In the genomic region with DNA sequence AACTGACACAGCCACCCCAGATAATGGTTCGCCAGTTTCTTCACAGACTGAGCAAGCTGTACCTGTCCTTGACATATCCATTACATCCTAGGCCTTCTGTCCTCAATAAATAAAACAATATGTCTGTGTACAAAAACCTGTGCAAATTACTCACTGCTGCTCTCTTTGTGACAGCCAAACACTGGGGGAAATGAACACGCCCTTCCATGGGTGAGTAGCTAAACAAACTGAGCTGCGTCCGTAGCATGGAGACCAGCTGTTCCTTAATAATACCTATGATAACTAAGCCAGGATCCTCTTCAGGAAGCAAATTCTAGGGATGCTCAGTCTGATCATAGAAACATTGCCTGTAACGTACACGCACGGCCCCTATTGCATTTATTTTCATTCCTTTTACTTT, we compare ENCODE assay signal across 48 mouse cellular contexts. TPM values are rescaled to one million over a fixed set of nuclear protein-coding genes. Genes with fewer than 3 reads are reported as not detected.
"Had no signal": no experiment of that assay in that cellular context is flagged by ENCODE, and none has a peak within 500 bp of the region (broad histone marks: within the 10 kb centered on the region; RNA-seq: fewer than 3 reads in every experiment).

No protein-coding gene starts in this region.

- H3K36me3 ChIP-seq: limb, embryonic 10.5 days; limb, embryonic 12.5 days; limb, embryonic 13.5 days; limb, embryonic 15.5 days; liver, embryonic 12.5 days; liver, embryonic 13.5 days; liver, embryonic 15.5 days; lung, embryonic 15.5 days; midbrain, embryonic 10.5 days; midbrain, embryonic 12.5 days; midbrain, embryonic 13.5 days; midbrain, embryonic 15.5 days had no signal

- H3K27me3 ChIP-seq: limb, embryonic 12.5 days; limb, embryonic 13.5 days; limb, embryonic 15.5 days; liver, embryonic 12.5 days; liver, embryonic 13.5 days; liver, embryonic 15.5 days; lung, embryonic 15.5 days; midbrain, embryonic 12.5 days; midbrain, embryonic 13.5 days; midbrain, embryonic 15.5 days had no signal

- H3K4me3 ChIP-seq: left cerebral cortex, adult 2 months; limb, embryonic 10.5 days; limb, embryonic 12.5 days; limb, embryonic 13.5 days; limb, embryonic 15.5 days; liver, embryonic 12.5 days; liver, embryonic 13.5 days; liver, embryonic 15.5 days; lung, embryonic 15.5 days; megakaryocyte, embryonic 14.5 days; midbrain, embryonic 10.5 days; midbrain, embryonic 12.5 days; midbrain, embryonic 13.5 days; midbrain, embryonic 15.5 days; myocyte had no signal

- DNase-seq: left cerebral cortex, postnatal 4 days; liver; liver, embryonic 13.5 days; liver, postnatal 0 days; lung, adult 18-20 months; lung, adult 2 months; lung, embryonic 14.5 days; lung, postnatal 10 days; lung, postnatal 14 days; lung, postnatal 36 days; lung, postnatal 4 days; midbrain, embryonic 14.5 days had no signal

- H3K4me1 ChIP-seq: limb, embryonic 12.5 days; limb, embryonic 13.5 days; liver, embryonic 12.5 days; liver, embryonic 13.5 days; midbrain, embryonic 10.5 days; midbrain, embryonic 12.5 days; midbrain, embryonic 13.5 days; midbrain, embryonic 15.5 days had no signal

- H3K27ac ChIP-seq: left cerebral cortex, adult 2 months; limb, embryonic 10.5 days; limb, embryonic 12.5 days; limb, embryonic 13.5 days; limb, embryonic 15.5 days; liver, embryonic 12.5 days; liver, embryonic 13.5 days; liver, embryonic 14.5 days; liver, embryonic 15.5 days; lung, embryonic 15.5 days; macrophage; midbrain, embryonic 10.5 days; midbrain, embryonic 12.5 days; midbrain, embryonic 13.5 days; midbrain, embryonic 15.5 days had no signal

RNA-seq across cellular contexts. Expression of a gene that starts 8.6 kb away (rescaled TPM):
- total RNA-seq: left cerebral cortex, adult 2 months; left cerebral cortex, postnatal 14 days; left cerebral cortex, postnatal 25 days; left cerebral cortex, postnatal 36 days had no signal
- polyA plus RNA-seq: limb, embryonic 10.5 days; limb, embryonic 11.5 days; midbrain, embryonic 11.5 days; midbrain, embryonic 12.5 days; midbrain, embryonic 13.5 days; midbrain, embryonic 14.5 days; midbrain, embryonic 15.5 days; midbrain, embryonic 16.5 days; myocyte had no signal

RNA-seq across cellular contexts. Expression of a gene that starts 25.9 kb away (rescaled TPM):
- polyA plus RNA-seq: limb, embryonic 10.5 days had no signal

RNA-seq across cellular contexts. Expression of a gene that starts 27.4 kb away (rescaled TPM):
- total RNA-seq: left cerebral cortex, adult 18-20 months; left cerebral cortex, adult 2 months; left cerebral cortex, adult 8-10 months; left cerebral cortex, postnatal 10 days; left cerebral cortex, postnatal 14 days; left cerebral cortex, postnatal 25 days; left cerebral cortex, postnatal 36 days; left cerebral cortex, postnatal 4 days; liver, adult 2 months; megakaryocyte progenitor cell, adult 5-6 weeks; midbrain, postnatal 0 days had no signal
- polyA plus RNA-seq: limb, embryonic 10.5 days; limb, embryonic 11.5 days; limb, embryonic 12.5 days; limb, embryonic 13.5 days; limb, embryonic 15.5 days; liver, embryonic 11.5 days; liver, embryonic 12.5 days; liver, embryonic 13.5 days; liver, embryonic 15.5 days; liver, embryonic 16.5 days; lung, embryonic 14.5 days; lung, embryonic 15.5 days; lung, embryonic 16.5 days; lung, postnatal 0 days; macrophage; midbrain, embryonic 10.5 days; midbrain, embryonic 11.5 days; midbrain, embryonic 12.5 days; midbrain, embryonic 13.5 days; midbrain, embryonic 14.5 days; midbrain, embryonic 15.5 days; midbrain, embryonic 16.5 days; midbrain, postnatal 0 days; myocyte had no signal

RNA-seq across cellular contexts. Expression of a gene that starts 32.8 kb away (rescaled TPM):
- total RNA-seq: left cerebral cortex, adult 18-20 months; left cerebral cortex, adult 2 months; left cerebral cortex, adult 8-10 months; left cerebral cortex, postnatal 10 days; left cerebral cortex, postnatal 25 days; left cerebral cortex, postnatal 36 days; left cerebral cortex, postnatal 4 days; liver, adult 2 months; megakaryocyte progenitor cell, adult 5-6 weeks; megakaryocyte, adult 5-6 weeks; megakaryocyte-erythroid progenitor cell, adult 5-6 weeks; midbrain, postnatal 0 days; monocyte, adult 5-6 weeks had no signal
- polyA plus RNA-seq: limb, embryonic 10.5 days; limb, embryonic 12.5 days; limb, embryonic 13.5 days; limb, embryonic 14.5 days; limb, embryonic 15.5 days; liver, adult 2 months; liver, embryonic 11.5 days; liver, embryonic 12.5 days; liver, embryonic 13.5 days; liver, embryonic 14.5 days; liver, embryonic 15.5 days; liver, embryonic 16.5 days; liver, postnatal 0 days; lung, adult 2 months; lung, embryonic 14.5 days; lung, embryonic 15.5 days; lung, embryonic 16.5 days; lung, postnatal 0 days; macrophage; midbrain, embryonic 10.5 days; midbrain, embryonic 11.5 days; midbrain, embryonic 12.5 days; midbrain, embryonic 13.5 days; midbrain, embryonic 14.5 days; midbrain, embryonic 15.5 days; midbrain, embryonic 16.5 days; midbrain, postnatal 0 days; myocyte had no signal

RNA-seq across cellular contexts. Expression of a gene that starts 35.7 kb away (rescaled TPM):
- total RNA-seq: left cerebral cortex, adult 18-20 months; left cerebral cortex, adult 2 months; left cerebral cortex, adult 8-10 months; left cerebral cortex, postnatal 10 days; left cerebral cortex, postnatal 14 days; left cerebral cortex, postnatal 25 days; left cerebral cortex, postnatal 36 days; left cerebral cortex, postnatal 4 days; megakaryocyte progenitor cell, adult 5-6 weeks; megakaryocyte, adult 5-6 weeks; megakaryocyte-erythroid progenitor cell, adult 5-6 weeks; midbrain, postnatal 0 days; monocyte, adult 5-6 weeks had no signal
- polyA plus RNA-seq: limb, embryonic 10.5 days; limb, embryonic 11.5 days; limb, embryonic 12.5 days; limb, embryonic 13.5 days; limb, embryonic 15.5 days; liver, embryonic 11.5 days; liver, embryonic 12.5 days; liver, embryonic 13.5 days; liver, embryonic 14.5 days; liver, embryonic 15.5 days; liver, embryonic 16.5 days; lung, embryonic 14.5 days; lung, embryonic 15.5 days; lung, embryonic 16.5 days; lung, postnatal 0 days; macrophage; midbrain, embryonic 10.5 days; midbrain, embryonic 11.5 days; midbrain, embryonic 12.5 days; midbrain, embryonic 13.5 days; midbrain, embryonic 14.5 days; midbrain, embryonic 15.5 days; midbrain, embryonic 16.5 days; midbrain, postnatal 0 days; myocyte had no signal
